Mouse (Mus musculus) embryo, embryonic 10 days (tissue): ENCODE measurements around the gene C5ar1.
"Not testable (repeated sequence)": the region's sequence is repeated elsewhere in the genome, so short reads cannot be mapped to it uniquely, and the experiment has no call there.

Source experiments
- DNase-seq: peaks from one replicate; pipeline ENCODE4 v3.0.0-alpha.2; 2015; ENCODE audit warnings: low spot score

C5ar1 gene

GRCm38 (mm10) chr7:16274922-16275890 lies 15.9 kb upstream of the C5ar1 start:
- no peak for DNase-seq

DNA sequence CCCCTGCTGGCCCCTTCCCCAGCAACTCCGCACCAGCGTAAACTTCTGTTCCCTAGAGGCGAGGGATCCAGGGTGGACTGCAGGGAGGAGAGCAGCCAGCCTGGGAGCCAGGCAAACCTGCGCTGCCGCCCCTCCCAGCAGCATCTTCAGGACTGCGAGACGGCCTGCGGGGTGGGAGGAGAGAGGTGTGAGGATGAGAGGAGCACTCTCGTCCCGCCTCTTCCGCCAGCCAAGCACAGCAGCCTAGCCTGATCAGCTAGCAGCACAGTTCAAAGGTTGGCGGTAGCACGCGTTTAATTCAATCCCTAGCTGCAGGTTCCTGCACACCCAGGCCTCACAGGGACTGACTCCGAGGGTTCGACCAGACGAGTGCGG lies 14.4 kb upstream of the C5ar1 start:
- peak; percentile 91 for DNase-seq

DNA sequence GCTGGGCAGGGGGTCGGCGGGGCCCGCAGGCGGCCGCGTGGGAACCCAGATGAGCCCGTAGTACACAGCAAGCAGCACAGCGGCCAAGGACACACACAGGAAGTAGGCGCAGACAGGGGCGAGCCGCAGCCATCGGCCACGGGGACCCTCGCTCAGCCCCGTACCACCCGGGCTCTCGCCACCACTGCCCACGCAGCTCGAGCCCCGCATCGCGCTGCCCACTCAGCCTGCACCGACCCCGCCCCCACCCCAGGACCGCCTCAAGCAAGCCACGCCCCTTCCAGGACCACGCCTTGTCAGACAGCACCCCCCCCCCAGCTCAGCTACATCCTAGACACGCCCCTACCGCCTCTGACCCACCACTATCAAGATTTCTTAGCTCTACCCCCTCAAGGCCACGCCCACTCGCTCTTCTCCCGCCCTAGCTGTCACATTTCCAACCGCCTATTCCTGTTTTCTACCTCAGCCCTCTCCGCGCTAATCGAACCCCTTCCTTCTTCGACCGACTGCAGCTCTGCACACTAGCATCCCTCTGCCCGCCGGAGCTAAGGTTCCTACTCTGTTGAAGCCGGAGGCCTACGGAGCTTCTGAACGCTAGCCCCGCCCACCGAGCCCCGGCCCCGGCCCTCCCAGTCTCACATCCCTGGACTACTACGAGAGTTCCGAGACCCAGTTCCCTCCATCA lies 13.9 kb upstream of the C5ar1 start, which contains the start of gene Inafm1:
Gene Inafm1 (minus strand): TSS at position 537 of the 685 bp plus-strand sequence.
- peak; percentile 98 for DNase-seq

GRCm38 (mm10) chr7:16272681-16273080 lies 13.3 kb upstream of the C5ar1 start:
- peak; percentile 75 for DNase-seq

- DNase-seq: no peak
Observed at GRCm38 (mm10) chr7:16271139-16271538, 11.8 kb upstream of the C5ar1 start.

- not testable (repeated sequence) for DNase-seq
Observed at GRCm38 (mm10) chr7:16266593-16266992, 7.3 kb upstream of the C5ar1 start.

- no peak for DNase-seq
Observed at GRCm38 (mm10) chr7:16265856-16266255, 6.5 kb upstream of the C5ar1 start.

GRCm38 (mm10) chr7:16263843-16264242 lies 4.5 kb upstream of the C5ar1 start:
- no peak for DNase-seq

- DNase-seq: peak; percentile 91
Observed at GRCm38 (mm10) chr7:16263015-16263787, 3.9 kb upstream of the C5ar1 start.

DNA sequence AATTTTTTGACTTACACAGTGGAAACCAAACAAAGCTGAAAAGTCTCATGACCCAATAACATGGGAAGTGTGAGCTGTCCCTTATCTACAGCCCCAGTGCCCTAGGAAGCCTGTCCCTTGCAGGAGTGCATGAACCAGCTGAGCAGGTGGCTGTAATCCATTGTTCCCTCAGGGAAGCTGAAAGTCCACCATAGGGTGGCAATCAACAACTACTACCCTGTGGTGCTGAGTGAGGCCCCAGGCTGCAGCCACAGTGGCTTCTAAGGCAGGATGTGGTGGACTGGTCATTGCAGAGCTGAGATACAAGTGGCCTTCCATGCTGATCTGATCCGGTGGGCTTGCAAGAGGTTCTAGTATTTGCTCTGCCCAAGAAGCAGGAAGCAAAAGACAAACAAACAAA lies 1.8 kb upstream of the C5ar1 start:
- no peak for DNase-seq

GRCm38 (mm10) chr7:16257830-16258229 lies 1.5 kb downstream of the C5ar1 start:
- no peak for DNase-seq

- DNase-seq: not testable (repeated sequence)
Observed at GRCm38 (mm10) chr7:16255963-16256362, 3.4 kb downstream of the C5ar1 start.

DNA sequence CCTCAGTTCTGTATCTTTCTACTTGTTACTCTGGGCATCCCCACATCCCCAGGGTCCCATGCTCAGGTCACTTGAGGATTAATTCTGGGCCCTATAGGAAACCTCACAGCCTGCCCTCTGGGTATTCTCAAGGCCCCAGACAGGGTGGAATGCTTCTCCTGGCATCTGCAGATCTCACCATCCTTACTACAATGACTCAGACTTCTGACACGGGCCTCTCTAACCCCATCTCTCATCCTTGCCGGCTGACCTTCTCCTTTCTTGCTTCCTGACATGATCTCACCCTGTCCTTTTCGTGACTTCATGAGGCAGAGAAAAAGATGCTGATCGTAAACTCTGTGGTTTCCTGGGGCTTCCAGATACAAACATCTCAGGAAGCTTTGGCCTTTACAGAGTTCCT lies 5.1 kb downstream of the C5ar1 start:
- DNase-seq: no peak

DNA sequence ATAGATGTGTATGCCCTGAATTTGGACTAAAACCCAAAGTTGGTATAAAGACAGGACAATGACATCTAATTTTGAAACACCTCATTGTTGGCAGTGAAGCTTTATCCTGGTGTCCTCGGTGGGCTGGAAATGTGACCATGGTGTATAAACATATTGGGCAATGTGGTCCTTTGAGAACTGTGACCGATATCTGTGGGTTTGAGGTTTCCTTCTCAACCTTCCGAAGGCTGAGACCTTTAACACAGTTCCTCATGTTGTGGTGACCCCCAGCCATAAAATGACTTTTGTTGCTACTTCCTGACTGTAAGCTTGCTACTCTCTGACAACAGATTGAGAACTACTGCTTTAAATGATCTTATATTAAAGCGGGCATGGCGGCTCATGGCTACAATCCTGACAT lies 8.7 kb downstream of the C5ar1 start:
- DNase-seq: no peak

GRCm38 (mm10) chr7:16245958-16246357 lies 13.4 kb downstream of the C5ar1 start:
- no peak for DNase-seq

GRCm38 (mm10) chr7:16244067-16244466 lies 15.3 kb downstream of the C5ar1 start, which contains the start of gene C5ar2:
Gene C5ar2 (minus strand): TSS chr7:16244154.
- no peak for DNase-seq

GRCm38 (mm10) chr7:16242198-16242597 lies 17.1 kb downstream of the C5ar1 start:
- no peak for DNase-seq

GRCm38 (mm10) chr7:16241787-16242186 lies 17.6 kb downstream of the C5ar1 start:
- DNase-seq: no peak

GRCm38 (mm10) chr7:16240978-16241303 lies 18.4 kb downstream of the C5ar1 start:
- no peak for DNase-seq

GRCm38 (mm10) chr7:16240281-16240977 lies 18.9 kb downstream of the C5ar1 start:
- DNase-seq: no peak

- no peak for DNase-seq
Observed at GRCm38 (mm10) chr7:16239554-16239997, 19.8 kb downstream of the C5ar1 start.

DNA sequence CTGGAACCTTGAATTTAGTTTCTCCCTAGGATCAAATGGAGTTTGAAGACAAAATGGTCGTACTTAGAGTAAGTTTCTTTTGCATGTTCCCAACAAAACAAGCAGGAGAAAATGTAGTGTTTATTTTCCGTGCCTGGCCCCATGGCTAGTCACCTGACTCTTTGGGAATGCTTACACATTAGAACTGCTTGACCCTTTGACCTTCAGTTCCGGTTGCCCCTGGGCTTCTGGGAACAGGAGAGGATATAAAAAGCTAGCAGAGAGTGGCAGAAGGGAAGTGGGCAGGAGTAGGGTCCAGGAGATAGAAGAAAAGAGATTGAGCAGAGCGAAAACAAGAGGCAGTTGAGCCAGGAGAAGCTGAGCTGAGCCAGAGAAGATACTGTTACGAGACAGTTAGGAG lies 29.5 kb downstream of the C5ar1 start:
- DNase-seq: peak; percentile 85
